Mouse (Mus musculus) brain, embryonic 14.5 days (tissue): ENCODE results near the gene Nkapd1.

Experiments
- CTCF ChIP-seq: fragments of 200-500 bp; IDR thresholded peaks from 2 replicates; pipeline ENCODE4 v1.5.1; 2012; ENCODE audit warnings: inconsistent platforms, mild to moderate bottlenecking, moderate library complexity, borderline replicate concordance; ENCODE audit not compliant: insufficient read depth, insufficient read length; ENCODE audit errors: extremely low read depth
- POLR2A ChIP-seq: fragments of 200-500 bp; IDR thresholded peaks from 2 replicates; pipeline ENCODE4 v1.6.1; 2012; ENCODE audit warnings: mild to moderate bottlenecking, inconsistent platforms, borderline replicate concordance; ENCODE audit not compliant: poor library complexity, insufficient read depth, insufficient read length, severe bottlenecking; ENCODE audit errors: extremely low read depth

DNA sequence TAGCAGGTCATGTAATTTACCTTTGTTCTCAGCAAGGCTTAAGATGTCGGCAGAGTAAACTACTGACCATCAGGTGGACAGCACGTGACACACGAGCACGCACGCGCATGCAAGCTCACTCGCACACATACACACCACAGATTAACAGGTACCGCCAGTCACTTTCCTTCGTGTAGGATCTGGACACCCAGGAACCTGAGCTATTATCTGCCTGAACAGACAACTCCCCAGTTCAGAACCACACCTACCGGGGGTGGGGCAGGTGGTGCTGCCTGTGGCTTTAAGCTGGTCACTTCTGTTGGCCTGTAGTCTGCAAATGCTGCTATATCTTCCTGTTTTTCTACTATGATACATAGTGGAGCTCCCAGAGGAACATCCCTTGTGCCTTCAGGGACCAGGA lies 33.2 kb upstream of the Nkapd1 start:
- TF ChIP-seq CTCF (no peak), POLR2A (no peak)
